Mouse (Mus musculus) MEL (cell line): ENCODE data around the gene Snu13. TPM values are rescaled to one million over a fixed set of nuclear protein-coding genes. Genes with fewer than 3 reads are reported as not detected.

Source experiments
- DNase-seq: peaks from one replicate; pipeline ENCODE4 v3.0.0; 2011; ENCODE audit warnings: low read depth, low spot score
- H3K27ac ChIP-seq: 2 replicates; pipeline ENCODE4 v1.5.1; 2012; ENCODE audit warnings: low read depth, mild to moderate bottlenecking, control low read depth, low read length, moderate library complexity; ENCODE audit not compliant: control insufficient read depth
- H3K27me3 ChIP-seq, 2 experiments: fragments of 150-350 bp in 1 of 2; sonication (generic) in 1 of 2; 2 replicates each; pipeline ENCODE4 v1.6.1; 2012; ENCODE audit warnings: low read length in 2 of 2, mild to moderate bottlenecking in 2 of 2, improper control_type of control experiment in 1 of 2, moderate library complexity in 1 of 2; ENCODE audit not compliant: insufficient read depth in 2 of 2, control insufficient read depth in 1 of 2
- H3K36me3 ChIP-seq, 2 experiments: 2 replicates each; pipeline ENCODE4 v1.6.1; 2012 to 2014; ENCODE audit warnings: low read length in 2 of 2, improper control_type of control experiment in 1 of 2, inconsistent platforms in 1 of 2, mild to moderate bottlenecking in 1 of 2; ENCODE audit not compliant: insufficient read depth in 2 of 2, control insufficient read depth in 1 of 2
- H3K4me1 ChIP-seq, 2 experiments: fragments of 150-350 bp in 1 of 2; sonication (generic) in 1 of 2; 2 replicates each; pipeline ENCODE4 v1.6.1; 2012; ENCODE audit warnings: low read length in 2 of 2, improper control_type of control experiment in 1 of 2, mild to moderate bottlenecking in 1 of 2; ENCODE audit not compliant: insufficient read depth in 2 of 2, control insufficient read depth in 1 of 2
- H3K4me3 ChIP-seq, 2 experiments: fragments of 150-350 bp in 1 of 2; sonication (generic) in 1 of 2; 2 replicates each; pipeline ENCODE4 v1.5.1; 2012; ENCODE audit warnings: low read depth in 2 of 2, low read length in 2 of 2, mild to moderate bottlenecking in 2 of 2, moderate library complexity in 2 of 2, control low read depth in 1 of 2, improper control_type of control experiment in 1 of 2; ENCODE audit not compliant: control insufficient read depth in 1 of 2, insufficient read depth in 1 of 2
- H3K79me2 ChIP-seq: 2 replicates; pipeline ENCODE4 v1.6.1; 2012; ENCODE audit warnings: mild to moderate bottlenecking, low read length, moderate library complexity; ENCODE audit not compliant: control insufficient read depth, poor library complexity, insufficient read depth
- H3K9ac ChIP-seq: 2 replicates; pipeline ENCODE4 v1.6.1; 2012; ENCODE audit warnings: low read depth, mild to moderate bottlenecking, control low read depth, low read length, moderate library complexity; ENCODE audit not compliant: control insufficient read depth, poor library complexity, severe bottlenecking
- H3K9me3 ChIP-seq: fragments of 150-350 bp; sonication (generic); replicated peaks from 2 replicates; pipeline ENCODE4 v1.6.1; 2012; ENCODE audit warnings: mild to moderate bottlenecking, low read length, improper control_type of control experiment, moderate library complexity; ENCODE audit not compliant: insufficient read depth
- BHLHE40 ChIP-seq: IDR thresholded peaks from 2 replicates; pipeline ENCODE4 v1.6.1; 2012; ENCODE audit warnings: low read depth, mild to moderate bottlenecking, inconsistent platforms, low read length, improper control_type of control experiment, borderline replicate concordance
- CHD1 ChIP-seq: IDR thresholded peaks from 2 replicates; pipeline ENCODE4 v1.6.1; 2012; ENCODE audit warnings: low read depth, mild to moderate bottlenecking, inconsistent platforms, low read length, improper control_type of control experiment
- CHD2 ChIP-seq: IDR thresholded peaks from 2 replicates; pipeline ENCODE4 v1.6.1; 2011; ENCODE audit warnings: low read length, improper control_type of control experiment
- CTCF ChIP-seq, 3 experiments: IDR thresholded peaks in 2 of 3; conservative IDR thresholded peaks in 1 of 3; 2 replicates each; pipeline ENCODE4 v1.5.1; 2011 to 2012; ENCODE audit warnings: low read length in 3 of 3, low read depth in 2 of 3, mild to moderate bottlenecking in 2 of 3, improper control_type of control experiment in 1 of 3, inconsistent platforms in 1 of 3, mixed read lengths in 1 of 3, moderate library complexity in 1 of 3; ENCODE audit not compliant: control insufficient read depth in 1 of 3, insufficient read depth in 1 of 3, poor library complexity in 1 of 3, severe bottlenecking in 1 of 3
- ELF1 ChIP-seq: IDR thresholded peaks from 2 replicates; pipeline ENCODE4 v1.6.1; 2014; ENCODE audit warnings: low read depth, mild to moderate bottlenecking, inconsistent platforms, low read length, improper control_type of control experiment, moderate library complexity
- EP300 ChIP-seq, 2 experiments: IDR thresholded peaks; 2 replicates each; pipeline ENCODE4 v1.6.1; 2011; ENCODE audit warnings: improper control_type of control experiment in 2 of 2, low read length in 2 of 2, low read depth in 1 of 2, mild to moderate bottlenecking in 1 of 2
- ETS1 ChIP-seq: IDR thresholded peaks from 2 replicates; pipeline ENCODE4 v1.6.1; 2012; ENCODE audit warnings: low read depth, mild to moderate bottlenecking, inconsistent platforms, low read length, improper control_type of control experiment, moderate library complexity
- GABPA ChIP-seq: IDR thresholded peaks from 2 replicates; pipeline ENCODE4 v1.6.1; 2012; ENCODE audit warnings: low read depth, mild to moderate bottlenecking, inconsistent platforms, low read length, improper control_type of control experiment, moderate library complexity
- GATA1 ChIP-seq: IDR thresholded peaks from 2 replicates; pipeline ENCODE4 v1.6.1; 2011; ENCODE audit warnings: low read depth, low read length, improper control_type of control experiment
- HCFC1 ChIP-seq: IDR thresholded peaks from 2 replicates; pipeline ENCODE4 v1.6.1; 2012; ENCODE audit warnings: low read depth, mild to moderate bottlenecking, inconsistent platforms, low read length, improper control_type of control experiment, moderate library complexity
- JUND ChIP-seq: IDR thresholded peaks from 2 replicates; pipeline ENCODE4 v1.6.1; 2011; ENCODE audit warnings: low read depth, mild to moderate bottlenecking, improper control_type of control experiment, low read length
- MAFK ChIP-seq: IDR thresholded peaks from 2 replicates; pipeline ENCODE4 v1.6.1; 2011; ENCODE audit warnings: low read depth, mild to moderate bottlenecking, low read length, improper control_type of control experiment, borderline replicate concordance
- MAX ChIP-seq: IDR thresholded peaks from 2 replicates; pipeline ENCODE4 v1.6.1; 2011; ENCODE audit warnings: low read length, improper control_type of control experiment
- MAZ ChIP-seq: IDR thresholded peaks from 2 replicates; pipeline ENCODE4 v1.6.1; 2012; ENCODE audit warnings: low read depth, mild to moderate bottlenecking, inconsistent platforms, low read length, improper control_type of control experiment
- MEF2A ChIP-seq: IDR thresholded peaks from 2 replicates; pipeline ENCODE4 v1.6.1; 2014; ENCODE audit warnings: low read depth, mild to moderate bottlenecking, inconsistent platforms, low read length, improper control_type of control experiment; ENCODE audit not compliant: poor library complexity, insufficient replicate concordance, severe bottlenecking; ENCODE audit errors: extremely low read depth
- MXI1 ChIP-seq: IDR thresholded peaks from 2 replicates; pipeline ENCODE4 v1.6.1; 2011; ENCODE audit warnings: mild to moderate bottlenecking, low read depth, low read length, improper control_type of control experiment
- MYB ChIP-seq: IDR thresholded peaks from 2 replicates; pipeline ENCODE4 v1.6.1; 2011; ENCODE audit warnings: mild to moderate bottlenecking, low read depth, low read length, improper control_type of control experiment
- NELFE ChIP-seq: IDR thresholded peaks from 2 replicates; pipeline ENCODE4 v1.6.1; 2011; ENCODE audit warnings: low read depth, low read length, improper control_type of control experiment
- NRF1 ChIP-seq: IDR thresholded peaks from 2 replicates; pipeline ENCODE4 v1.6.1; 2014; ENCODE audit warnings: low read depth, mild to moderate bottlenecking, inconsistent platforms, low read length, improper control_type of control experiment, moderate library complexity; ENCODE audit not compliant: poor library complexity, insufficient read depth, severe bottlenecking
- POLR2A ChIP-seq, 2 experiments: IDR thresholded peaks; 2 replicates each; pipeline ENCODE4 v1.6.1; 2011 to 2012; ENCODE audit warnings: low read length in 2 of 2, mild to moderate bottlenecking in 2 of 2, control low read depth in 1 of 2, improper control_type of control experiment in 1 of 2, low read depth in 1 of 2, moderate library complexity in 1 of 2; ENCODE audit not compliant: control insufficient read depth in 1 of 2, insufficient read depth in 1 of 2, poor library complexity in 1 of 2
- POLR2AphosphoS2 ChIP-seq: IDR thresholded peaks from 2 replicates; pipeline ENCODE4 v1.6.1; 2011; ENCODE audit warnings: low read length, improper control_type of control experiment
- POLR2AphosphoS5 ChIP-seq: IDR thresholded peaks from 2 replicates; pipeline ENCODE4 v1.6.1; 2012; ENCODE audit warnings: low read depth, borderline replicate concordance, mild to moderate bottlenecking, inconsistent platforms, low read length, moderate library complexity, mixed read lengths
- RAD21 ChIP-seq: IDR thresholded peaks from 2 replicates; pipeline ENCODE4 v1.6.1; 2011; ENCODE audit warnings: mild to moderate bottlenecking, low read depth, low read length, improper control_type of control experiment
- RCOR1 ChIP-seq: IDR thresholded peaks from 2 replicates; pipeline ENCODE4 v1.6.1; 2012; ENCODE audit warnings: low read depth, mild to moderate bottlenecking, inconsistent platforms, low read length, improper control_type of control experiment
- SIN3A ChIP-seq: IDR thresholded peaks from 2 replicates; pipeline ENCODE4 v1.6.1; 2012; ENCODE audit warnings: low read length, improper control_type of control experiment, inconsistent platforms
- SMC3 ChIP-seq: IDR thresholded peaks from 2 replicates; pipeline ENCODE4 v1.6.1; 2011; ENCODE audit warnings: low read depth, low read length, improper control_type of control experiment
- TBP ChIP-seq: IDR thresholded peaks from 2 replicates; pipeline ENCODE4 v1.8.0; 2011; ENCODE audit warnings: low read depth, low read length, improper control_type of control experiment
- TCF12 ChIP-seq: IDR thresholded peaks from 2 replicates; pipeline ENCODE4 v1.6.1; 2014; ENCODE audit warnings: low read depth, mild to moderate bottlenecking, inconsistent platforms, low read length, improper control_type of control experiment, moderate library complexity
- UBTF ChIP-seq: IDR thresholded peaks from 2 replicates; pipeline ENCODE4 v1.6.1; 2012; ENCODE audit warnings: low read depth, mild to moderate bottlenecking, inconsistent platforms, low read length, improper control_type of control experiment, moderate library complexity, borderline replicate concordance; ENCODE audit not compliant: insufficient read depth
- USF1 ChIP-seq: IDR thresholded peaks from 2 replicates; pipeline ENCODE4 v1.6.1; 2014; ENCODE audit warnings: low read depth, mild to moderate bottlenecking, inconsistent platforms, low read length, improper control_type of control experiment, moderate library complexity
- USF2 ChIP-seq, 2 experiments: IDR thresholded peaks; 2 replicates each; pipeline ENCODE4 v1.6.1; 2011 to 2012; ENCODE audit warnings: improper control_type of control experiment in 2 of 2, low read length in 2 of 2, borderline replicate concordance in 1 of 2, inconsistent platforms in 1 of 2, low read depth in 1 of 2, mild to moderate bottlenecking in 1 of 2; ENCODE audit not compliant: insufficient read depth in 1 of 2
- ZC3H11A ChIP-seq: IDR thresholded peaks from 2 replicates; pipeline ENCODE4 v1.6.1; 2012; ENCODE audit warnings: low read depth, mild to moderate bottlenecking, inconsistent platforms, low read length, improper control_type of control experiment
- ZKSCAN1 ChIP-seq: IDR thresholded peaks from 2 replicates; pipeline ENCODE4 v1.6.1; 2012; ENCODE audit warnings: low read depth, mild to moderate bottlenecking, inconsistent platforms, low read length, improper control_type of control experiment, moderate library complexity
- ZMIZ1 ChIP-seq: IDR thresholded peaks from 2 replicates; pipeline ENCODE4 v1.6.1; 2012; ENCODE audit warnings: low read depth, mild to moderate bottlenecking, inconsistent platforms, low read length, improper control_type of control experiment, moderate library complexity
- ZNF384 ChIP-seq: IDR thresholded peaks from 2 replicates; pipeline ENCODE4 v1.6.1; 2012; ENCODE audit warnings: low read depth, mild to moderate bottlenecking, inconsistent platforms, low read length, improper control_type of control experiment
- polyA plus RNA-seq, 2 experiments: library from polyadenylated mRNA; stranded (reverse) in 1 of 2; unstranded in 1 of 2; fragments of >175 nt in 1 of 2; fragments of >200 nt in 1 of 2; gene quantifications; 2 replicates each; pipeline versions ENCODE4 v1.2.1 to v1.2.4; 2012; ENCODE audit warnings: low replicate concordance in 2 of 2, low read depth in 1 of 2; ENCODE audit not compliant: insufficient read length in 2 of 2, insufficient read depth in 1 of 2, missing spikeins in 1 of 2
- total RNA-seq: library from RNA; depleted of rRNA; stranded (reverse); fragments of 300-350 nt; gene quantifications from 2 replicates; pipeline ENCODE4 v1.2.3, GENCODE M21; 2012; rRNA removed

The Snu13 gene
- total RNA-seq (262 and 297 TPM in 2 replicates), polyA plus RNA-seq (100 to 1,000 TPM; 196 to 375 TPM)

- Histone ChIP-seq H3K27ac (peak within 1 kb of the TSS; percentile 72), H3K79me2 (peaks cover 43% of the 10 kb centered on the region), H3K36me3 (peaks cover 9 to 29% of the 10 kb centered on the region in 2 experiments), H3K9me3 (no peaks in the 10 kb centered on the region), H3K4me3 (peak within 1 kb of the TSS; percentile 88 to 95), H3K9ac (peak within 1 kb of the TSS; percentile 94), H3K27me3 (0 out of 4 replicates have a peak, but pooled peaks cover 0 to 2% of the 10 kb centered on the region in 2 experiments), H3K4me1 (peaks cover 0 to 13% of the 10 kb centered on the region in 2 experiments; a peak in 3 of 4 replicates)
- peak; percentile 93 for DNase-seq
- peak; percentile 69 for TF ChIP-seq TCF12
- TF ChIP-seq MEF2A, result no peak
- TF ChIP-seq ZNF384, result peak; percentile 44; the same call in 1 of the 2 replicates
- TF ChIP-seq POLR2AphosphoS2, result peak; percentile 86; the same call in 1 of the 2 replicates
- no peak for TF ChIP-seq USF2 (IDR thresholded peaks at IDR 0.05; ENCODE audit: borderline replicate concordance in 1 of 2, insufficient read depth in 1 of 2, low read depth in 1 of 2, low read length in 2 of 2)
- TF ChIP-seq POLR2AphosphoS5, result no peak
- TF ChIP-seq RAD21, result no peak
- TF ChIP-seq CHD1, result no peak
- no peak for TF ChIP-seq CTCF (IDR thresholded peaks at IDR 0.05 in 2 of 3, conservative IDR thresholded peaks at IDR 0.05 in 1 of 3; ENCODE audit: control insufficient read depth in 1 of 3, insufficient read depth in 1 of 3, low read depth in 2 of 3, low read length in 3 of 3, poor library complexity in 1 of 3, severe bottlenecking in 1 of 3)
- TF ChIP-seq MAFK, result no peak
- no peak for TF ChIP-seq ETS1
- no peak for TF ChIP-seq GABPA
- peak; percentile 82 for TF ChIP-seq NELFE
- TF ChIP-seq MAX, result peak; percentile 72
- TF ChIP-seq HCFC1, result peak; percentile 89
- no peak for TF ChIP-seq UBTF
- no peak for TF ChIP-seq CHD2
- no peak for TF ChIP-seq GATA1
- peak; percentile 86 for TF ChIP-seq SIN3A
- no peak for TF ChIP-seq USF1
- TF ChIP-seq TBP, result peak; percentile 84
- peak; percentile 77 for TF ChIP-seq MXI1
- no peak for TF ChIP-seq RCOR1
- no peak for TF ChIP-seq NRF1
- no peak for TF ChIP-seq MYB
- TF ChIP-seq EP300 (IDR thresholded peaks at IDR 0.05; ENCODE audit: low read depth in 1 of 2, low read length in 2 of 2), result no peak
- no peak for TF ChIP-seq ZKSCAN1
- no peak for TF ChIP-seq MAZ
- TF ChIP-seq BHLHE40, result no peak
- no peak; the same call in 1 of the 2 replicates for TF ChIP-seq ZMIZ1
- peak; percentile 95 for TF ChIP-seq ELF1
- no peak for TF ChIP-seq JUND
- TF ChIP-seq POLR2A (IDR thresholded peaks at IDR 0.05; ENCODE audit: control insufficient read depth in 1 of 2, insufficient read depth in 1 of 2, low read depth in 1 of 2, low read length in 2 of 2, poor library complexity in 1 of 2), result peak; percentile 74 to 82
- TF ChIP-seq ZC3H11A, result no peak
- TF ChIP-seq SMC3, result no peak
Measured at GRCm38 (mm10) chr15:82047080-82047883, at the start of gene Snu13. Gene Snu13 (minus strand): TSS chr15:82047598.
